Mouse (Mus musculus) liver, postnatal 0 days (tissue): Measurements from ENCODE around the gene Fam206a. TPM values are rescaled to one million over a fixed set of nuclear protein-coding genes. Genes with fewer than 3 reads are reported as not detected.

Source experiments
- ATAC-seq: fragments of 200-750 bp; cut with Nextera tagmentation; 2 replicates; pipeline ENCODE4 v1.8.0; 2017; ENCODE audit warnings: mild to moderate bottlenecking, moderate library complexity
- DNase-seq: peaks from one replicate; pipeline ENCODE4 v3.0.0-alpha.2; 2016
- H3K27ac ChIP-seq: fragments of 300-500 bp; sonication (generic); 2 replicates; pipeline ENCODE4 v1.5.1; 2014; ENCODE audit warnings: antibody characterized with exemption, moderate library complexity, mild to moderate bottlenecking, low read depth
- H3K27me3 ChIP-seq: fragments of 300-500 bp; sonication (generic); 2 replicates; pipeline ENCODE4 v1.6.1; 2014; ENCODE audit warnings: low read length, control low read depth, mixed read lengths; ENCODE audit not compliant: insufficient read depth
- H3K36me3 ChIP-seq: fragments of 300-500 bp; sonication (generic); replicated peaks from 2 replicates; pipeline ENCODE4 v1.6.1; 2014; ENCODE audit warnings: mild to moderate bottlenecking, control low read depth, low read length, moderate library complexity, mixed read lengths; ENCODE audit not compliant: insufficient read depth
- H3K4me1 ChIP-seq: fragments of 300-500 bp; sonication (generic); 2 replicates; pipeline ENCODE4 v1.6.1; 2014; ENCODE audit warnings: antibody characterized with exemption, mild to moderate bottlenecking, control low read depth; ENCODE audit not compliant: insufficient read depth
- H3K4me2 ChIP-seq: fragments of 300-500 bp; sonication (generic); 2 replicates; pipeline ENCODE4 v1.6.1; 2014; ENCODE audit warnings: low read depth, mild to moderate bottlenecking, low read length, moderate library complexity, mixed read lengths
- H3K4me3 ChIP-seq: fragments of 300-500 bp; sonication (generic); 2 replicates; pipeline ENCODE4 v1.5.1; 2014; ENCODE audit warnings: low read depth, low read length
- H3K9ac ChIP-seq: fragments of 300-500 bp; sonication (generic); replicated peaks from 2 replicates; pipeline ENCODE4 v1.6.1; 2014; ENCODE audit warnings: mild to moderate bottlenecking, moderate library complexity
- H3K9me3 ChIP-seq: fragments of 300-500 bp; sonication (generic); 2 replicates; pipeline ENCODE4 v1.6.1; 2016; ENCODE audit warnings: mild to moderate bottlenecking, control low read depth, low read length, mixed read lengths
- CTCF ChIP-seq: sonication (generic); IDR thresholded peaks from 2 replicates; pipeline ENCODE4 v1.5.1; 2016; ENCODE audit warnings: antibody characterized with exemption, low read depth
- EP300 ChIP-seq: IDR thresholded peaks from 2 replicates; pipeline ENCODE4 v1.6.1; 2016; ENCODE audit warnings: antibody characterized with exemption, low read depth, mild to moderate bottlenecking
- WGBS: fragments of 180-500 bp; shearing (Covaris S2); extraction: QIAGEN DNeasy Blood & Tissue Kit; methylation state at CpG from one replicate; pipeline ENCODE4 v1.1.7; 2014; ENCODE audit not compliant: insufficient replicate concordance; 5-methylcytosine and 5-hydroxymethylcytosine counted together
- polyA plus RNA-seq: library from polyadenylated mRNA; unstranded; fragments of >200 nt; fragmentation: Nextera tagmentation; extraction: Ambion mirVana; gene quantifications from 2 replicates; pipeline ENCODE4 v1.2.1, GENCODE M21; 2015

Gene Fam206a
- polyA plus RNA-seq, 1 experiment from 2014 or later: 2.2 TPM

DNA sequence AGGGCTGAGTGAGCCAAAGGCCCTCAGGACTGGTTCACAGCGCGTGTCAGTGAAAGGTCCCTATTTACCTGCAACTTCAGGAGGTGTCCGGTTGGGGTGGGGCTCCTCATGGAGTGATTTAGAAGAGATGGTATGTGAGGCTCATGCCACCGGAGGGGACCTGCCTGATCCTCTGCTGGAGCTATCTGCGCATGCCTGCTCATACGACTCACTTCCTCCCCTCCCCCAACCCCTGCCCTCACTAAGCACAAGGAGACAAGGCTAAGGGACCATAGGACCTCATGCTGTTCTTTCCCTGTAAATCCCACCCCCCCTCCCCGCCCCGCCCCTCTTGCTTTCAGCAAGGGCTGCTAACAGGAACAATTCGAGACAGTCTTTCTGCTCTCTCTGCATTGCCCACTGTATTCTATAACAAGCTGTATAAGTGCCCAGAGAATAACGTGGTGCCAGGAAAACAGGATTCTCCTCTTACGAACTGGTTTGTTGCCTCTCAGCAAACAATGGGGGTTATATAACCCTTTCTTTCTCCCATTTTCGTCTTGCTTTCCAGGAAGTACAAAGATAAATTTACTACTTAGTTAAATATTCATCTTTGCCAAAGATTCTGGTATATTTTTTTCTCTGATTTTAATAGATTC is 43.9 kb downstream of the Fam206a start:
- DNase-seq (no peak), ATAC-seq (no peak)
- WGBS: 69% methylated on average over 12 of the region's 12 CpGs
- H3K27ac ChIP-seq: no peak overlapping the region
- H3K4me3 ChIP-seq: no peak overlapping the region
- TF ChIP-seq EP300: no peak
- no peak for TF ChIP-seq CTCF
- no peak overlapping the region for H3K4me2 ChIP-seq
- H3K27me3 ChIP-seq: no peaks in the 10 kb centered on the region
- no peak overlapping the region for H3K9ac ChIP-seq
- no peaks in the 10 kb centered on the region for H3K4me1 ChIP-seq
- H3K9me3 ChIP-seq: no peaks in the 10 kb centered on the region
- 0 out of 2 replicates have a peak, but pooled peaks cover 5% of the 10 kb centered on the region for H3K36me3 ChIP-seq

DNA sequence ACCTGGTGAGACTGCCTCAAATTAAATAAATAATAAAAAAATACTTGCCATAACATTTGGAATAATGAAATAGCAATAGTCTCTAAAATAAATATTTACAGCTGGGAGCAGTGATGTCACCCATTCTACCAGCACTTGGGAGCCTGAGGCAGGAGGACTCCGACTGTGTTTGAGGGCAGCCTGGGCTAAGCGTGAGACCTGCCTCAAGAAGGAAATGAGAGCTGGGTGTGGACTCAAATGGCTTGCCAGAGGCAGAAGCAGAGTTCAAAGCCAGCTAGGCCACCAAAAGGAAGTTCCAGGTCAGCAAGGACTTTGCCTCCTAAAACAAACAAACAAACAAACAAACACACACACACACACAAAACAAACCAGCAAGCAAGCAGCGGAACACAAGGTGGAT is 45.3 kb downstream of the Fam206a start:
- TF ChIP-seq EP300: no peak
- no peak for TF ChIP-seq CTCF
- DNase-seq (no peak), ATAC-seq (no peak)
- Histone ChIP-seq H3K4me1 (peaks cover 3% of the 10 kb centered on the region; the same call in 1 of the 2 replicates), H3K27me3 (no peaks in the 10 kb centered on the region), H3K36me3 (0 out of 2 replicates have a peak, but pooled peaks cover 5% of the 10 kb centered on the region), H3K9me3 (no peaks in the 10 kb centered on the region), H3K4me2 (no peak overlapping the region), H3K9ac (no peak overlapping the region), H3K27ac (no peak overlapping the region), H3K4me3 (no peak overlapping the region)
- 77% methylated on average over 3 of the region's 3 CpGs for WGBS

DNA sequence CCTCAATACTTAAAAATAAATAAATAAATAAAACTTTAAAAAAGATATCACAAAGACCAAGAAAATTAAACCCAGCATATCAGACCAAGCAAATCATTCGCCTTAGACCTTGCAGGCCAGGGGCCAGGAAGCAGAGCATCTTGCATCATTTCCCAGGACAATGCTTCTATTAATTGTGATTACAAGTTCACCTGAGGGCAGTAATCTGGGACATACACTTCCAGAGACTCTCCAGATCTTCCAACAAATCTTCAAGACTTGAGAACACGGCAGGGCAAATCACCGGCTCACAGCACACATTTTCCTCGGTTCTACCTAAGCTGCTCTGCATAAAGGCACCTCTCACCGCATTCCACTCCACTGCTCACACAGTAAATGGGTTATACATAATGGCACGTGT is 45.9 kb downstream of the Fam206a start:
- 0 out of 2 replicates have a peak, but pooled peaks cover 5% of the 10 kb centered on the region for H3K36me3 ChIP-seq
- H3K9me3 ChIP-seq: no peaks in the 10 kb centered on the region
- no peak overlapping the region for H3K4me2 ChIP-seq
- H3K27ac ChIP-seq: no peak overlapping the region
- no peak overlapping the region for H3K4me3 ChIP-seq
- H3K9ac ChIP-seq: no peak overlapping the region
- no peak for TF ChIP-seq EP300
- TF ChIP-seq CTCF: no peak
- DNase-seq (no peak), ATAC-seq (no peak)
- H3K27me3 ChIP-seq: no peaks in the 10 kb centered on the region
- peaks cover 3% of the 10 kb centered on the region; the same call in 1 of the 2 replicates for H3K4me1 ChIP-seq
- 81% methylated on average over 6 of the region's 6 CpGs for WGBS

DNA sequence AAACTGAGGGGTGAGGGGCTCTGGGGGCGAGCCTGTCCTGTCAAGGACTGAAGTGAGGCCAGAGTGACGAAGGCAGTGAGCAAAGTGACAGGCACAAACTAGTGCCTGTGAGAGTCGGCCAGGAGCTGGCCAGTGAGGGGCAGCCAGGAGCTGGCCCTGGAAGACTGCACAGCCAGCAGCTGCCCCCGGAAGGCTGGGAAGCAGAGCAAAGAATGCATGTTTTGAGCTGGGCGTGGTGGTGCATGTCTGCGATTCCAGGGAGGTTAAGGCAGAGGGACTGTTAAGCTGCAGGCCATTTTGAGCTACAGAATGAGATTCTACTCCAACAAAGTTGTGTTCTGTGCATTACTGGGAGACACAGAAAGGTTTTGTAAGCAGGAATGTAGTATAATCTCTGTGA is 48.6 kb downstream of the Fam206a start:
- no peaks in the 10 kb centered on the region for H3K36me3 ChIP-seq
- ATAC-seq (no peak), DNase-seq (no peak)
- H3K4me2 ChIP-seq: no peak overlapping the region
- 48% methylated on average over 6 of the region's 6 CpGs for WGBS
- peaks cover 3% of the 10 kb centered on the region; the same call in 1 of the 2 replicates for H3K4me1 ChIP-seq
- H3K4me3 ChIP-seq: no peak overlapping the region
- TF ChIP-seq EP300: no peak
- TF ChIP-seq CTCF: no peak
- no peaks in the 10 kb centered on the region for H3K27me3 ChIP-seq
- H3K27ac ChIP-seq: no peak overlapping the region
- H3K9ac ChIP-seq: no peak overlapping the region
- H3K9me3 ChIP-seq: no peaks in the 10 kb centered on the region

DNA sequence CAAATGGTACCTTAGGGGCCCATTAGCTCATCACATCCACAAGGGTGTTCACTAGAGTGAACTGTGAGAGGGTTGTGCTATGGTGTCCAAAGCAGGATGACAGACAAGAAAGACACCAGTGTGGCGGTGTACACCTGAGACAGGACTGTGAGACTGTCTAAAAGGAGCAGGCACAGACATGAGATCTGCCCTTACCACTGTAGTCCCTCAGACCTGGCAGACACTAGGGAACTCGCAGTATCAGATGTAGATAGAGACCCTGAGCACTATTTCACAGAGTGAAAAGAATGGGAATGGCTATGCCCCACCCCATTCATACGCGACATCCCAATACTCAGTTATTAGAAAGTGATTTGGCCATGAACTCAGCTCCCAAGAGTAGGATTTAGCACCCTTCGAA is 53.8 kb downstream of the Fam206a start:
- ATAC-seq: no peak
- no peaks in the 10 kb centered on the region for H3K9me3 ChIP-seq
- H3K36me3 ChIP-seq: no peaks in the 10 kb centered on the region

DNA sequence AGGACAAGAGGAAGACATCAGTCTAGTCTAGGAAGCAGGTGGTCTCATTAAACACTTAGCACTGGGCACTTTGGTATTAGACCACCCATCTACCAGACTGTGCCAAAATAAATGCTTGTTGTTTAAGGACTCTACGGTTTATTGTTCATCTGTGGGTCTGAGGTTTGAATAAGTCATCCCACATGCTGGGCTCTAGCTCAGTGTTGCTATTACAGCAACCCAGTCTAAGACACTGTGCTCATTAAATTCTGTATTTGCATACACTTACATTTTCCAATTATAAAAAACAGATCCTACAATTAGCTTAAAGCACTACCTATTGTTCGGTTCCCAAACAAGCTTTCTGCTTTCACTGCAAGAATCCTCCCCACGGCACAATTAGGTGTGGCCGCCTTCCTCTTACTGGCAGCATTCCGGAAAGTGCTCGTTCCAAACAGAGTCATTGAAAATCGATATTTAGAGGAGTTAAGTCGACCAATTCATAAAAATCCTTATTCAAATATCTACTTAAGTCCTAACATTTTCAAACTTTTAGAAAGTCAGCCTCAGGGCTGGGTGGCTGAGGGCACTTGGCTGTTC is 54.3 kb downstream of the Fam206a start:
- no peak overlapping the region for H3K9ac ChIP-seq
- WGBS: 80% methylated on average over 8 of the region's 8 CpGs
- no peak for TF ChIP-seq EP300
- TF ChIP-seq CTCF: no peak
- no peak overlapping the region for H3K27ac ChIP-seq
- H3K9me3 ChIP-seq: no peaks in the 10 kb centered on the region
- H3K4me2 ChIP-seq: no peak overlapping the region
- ATAC-seq (no peak), DNase-seq (no peak)
- H3K27me3 ChIP-seq: no peaks in the 10 kb centered on the region
- no peak overlapping the region for H3K4me3 ChIP-seq
- peaks cover 1% of the 10 kb centered on the region; the same call in 1 of the 2 replicates for H3K4me1 ChIP-seq
- no peaks in the 10 kb centered on the region for H3K36me3 ChIP-seq

More for the DNA sequence above, 53.8 kb downstream of the Fam206a start:
- no peak for TF ChIP-seq CTCF
- no peak for TF ChIP-seq EP300
- no peak overlapping the region for H3K9ac ChIP-seq
- no peaks in the 10 kb centered on the region for H3K27me3 ChIP-seq
- no peak overlapping the region for H3K4me3 ChIP-seq
- no peak overlapping the region for H3K27ac ChIP-seq
- H3K4me2 ChIP-seq: no peak overlapping the region
- peaks cover 3% of the 10 kb centered on the region; the same call in 1 of the 2 replicates for H3K4me1 ChIP-seq
- 84% methylated on average over 5 of the region's 5 CpGs for WGBS
- no peak for DNase-seq
